Mouse (Mus musculus): ENCODE measurements around the gene Tmem260. TPM values are rescaled to one million over a fixed set of nuclear protein-coding genes. Genes with fewer than 3 reads are reported as not detected.

The Tmem260 gene
- total RNA-seq, 4 experiments from 2014 or later, result 29.1 to 40.5 (median 37.8) TPM

DNA sequence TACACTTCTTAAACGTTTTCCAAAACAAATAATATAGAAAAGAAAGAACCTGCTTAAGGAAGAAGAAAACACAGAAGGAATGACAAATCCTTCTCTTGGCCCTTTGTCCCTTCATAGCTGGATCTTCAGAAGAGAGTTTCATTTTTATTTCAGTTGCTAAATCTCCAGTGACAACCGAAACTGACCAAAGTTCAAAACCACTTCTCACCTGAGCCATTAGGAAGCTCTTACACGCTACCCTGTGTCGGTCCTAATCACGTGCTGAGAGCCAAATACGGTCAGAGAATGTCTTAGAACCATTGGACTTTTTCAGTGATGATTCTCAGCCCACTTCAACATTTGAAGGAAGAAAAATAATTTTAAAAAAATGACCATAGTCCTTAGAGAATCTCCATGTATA is 36.8 kb downstream of the Tmem260 start:
- no peak for DNase-seq

DNA sequence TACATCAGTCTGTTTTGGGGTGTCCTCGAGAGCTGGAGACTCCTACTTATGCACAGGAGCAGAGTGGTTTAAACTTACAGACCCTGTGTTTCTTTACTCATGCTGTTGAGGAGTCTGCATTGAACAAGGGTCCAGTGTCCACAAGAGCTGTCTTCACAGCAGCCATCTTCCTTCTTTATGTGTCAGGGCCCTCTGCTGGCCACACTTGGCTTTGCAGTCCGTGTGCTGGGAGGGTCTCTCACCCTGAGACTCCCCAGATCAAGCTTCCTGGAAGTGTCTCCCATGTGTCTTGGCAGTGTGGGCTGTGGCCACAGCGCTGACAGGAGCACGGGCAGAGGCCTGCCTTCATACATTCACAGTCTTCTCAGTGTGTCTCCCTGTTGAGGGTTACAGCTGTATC is 48.0 kb downstream of the Tmem260 start:
- peak; percentile 9 for DNase-seq

DNA sequence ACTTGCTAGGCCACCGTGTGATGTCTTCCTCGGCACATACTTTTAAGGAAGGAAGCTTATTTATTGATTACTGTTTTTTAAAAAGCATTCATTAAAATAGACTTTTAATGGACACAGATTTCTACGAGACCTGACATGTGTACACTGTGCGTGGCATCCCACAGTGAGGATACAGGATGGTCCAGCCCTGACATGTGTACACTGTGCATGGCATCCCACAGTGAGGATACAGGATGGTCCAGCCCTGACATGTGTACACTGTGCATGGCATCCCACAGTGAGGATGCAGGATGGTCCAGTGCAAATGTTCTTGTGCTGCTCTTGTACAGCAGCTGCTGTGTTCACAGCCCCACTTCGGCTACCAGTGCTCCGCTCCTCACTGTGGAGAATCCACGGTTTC is 56.6 kb downstream of the Tmem260 start:
- no peak for DNase-seq

DNA sequence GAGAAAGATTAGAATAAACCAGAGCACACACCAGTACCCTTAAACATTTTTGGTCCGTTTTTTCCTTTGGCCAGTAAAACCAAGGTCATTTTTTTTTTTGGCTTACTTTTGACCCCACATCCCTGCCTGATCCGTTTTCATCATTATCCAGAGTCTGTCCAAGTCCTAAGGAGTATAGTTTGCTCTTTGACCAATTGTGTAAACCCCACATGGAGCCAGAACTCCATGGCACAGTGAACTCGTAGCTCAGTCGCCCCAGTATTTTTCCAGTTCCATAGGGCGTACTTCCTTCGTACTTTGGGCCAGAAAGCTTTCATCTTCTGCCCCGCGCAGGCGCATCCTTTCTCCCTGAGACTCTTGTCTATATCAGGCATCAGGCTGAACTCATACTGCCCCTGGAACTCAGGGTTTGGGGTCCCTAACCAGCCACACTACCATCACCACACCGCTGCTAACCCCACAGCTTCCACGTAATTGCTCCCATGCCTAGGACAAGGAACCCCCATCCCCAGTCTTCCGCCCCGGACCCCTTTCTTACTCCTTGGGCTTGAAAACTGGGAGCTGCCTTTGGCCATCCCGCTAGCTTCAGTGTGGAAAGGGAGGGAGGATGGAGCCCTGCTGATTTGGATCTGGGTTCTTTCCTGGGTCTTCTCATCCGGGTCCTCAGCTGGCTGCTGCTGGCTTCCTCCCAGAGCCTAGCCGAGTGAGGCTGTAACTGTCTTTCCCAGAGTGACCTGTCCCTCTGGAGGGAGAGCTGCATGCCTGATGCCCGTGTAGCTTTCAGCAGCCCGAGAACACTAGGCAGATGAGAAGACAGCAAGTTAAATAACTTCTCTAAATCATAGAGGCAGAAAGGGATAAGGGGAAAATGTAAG is 58.0 kb downstream of the Tmem260 start:
- DNase-seq, result no peak

DNA sequence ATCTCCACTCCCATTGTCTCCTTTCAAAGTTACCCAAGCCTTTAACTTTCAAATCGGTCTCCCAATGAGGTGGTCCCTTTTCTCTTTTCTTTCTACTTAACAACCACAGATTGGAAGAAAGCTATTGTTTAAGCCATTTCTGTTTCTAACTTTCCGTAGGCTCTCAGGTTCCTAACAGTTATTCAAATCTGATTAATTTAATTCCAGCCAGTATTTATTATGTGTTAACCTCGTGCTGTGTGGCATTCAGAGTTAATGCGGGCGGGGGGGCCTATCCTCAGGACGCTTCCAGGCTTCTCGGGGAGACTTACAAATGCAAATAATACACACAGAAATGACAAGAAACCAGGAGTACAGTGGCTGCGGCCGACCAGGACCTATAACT is 58.6 kb downstream of the Tmem260 start:
- DNase-seq, result no peak

DNA sequence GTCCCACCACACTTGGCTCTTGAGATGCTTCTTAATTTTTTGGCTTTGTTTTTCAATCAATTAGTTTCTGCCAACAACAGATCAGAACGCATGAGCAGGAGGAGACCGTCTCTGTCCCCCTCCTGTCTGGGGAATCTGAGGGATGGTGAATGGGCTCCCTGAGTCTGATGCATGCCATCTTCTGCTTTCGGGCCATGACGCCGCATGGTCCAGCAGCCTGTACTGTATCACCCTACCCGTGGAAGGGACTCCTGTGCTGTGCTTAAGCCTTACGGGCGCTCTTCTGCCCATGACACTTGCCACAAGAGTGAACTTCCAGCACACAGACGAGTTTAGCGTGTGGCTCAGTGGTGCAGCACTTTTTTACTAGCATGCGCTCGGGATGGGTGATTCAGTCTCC is 59.7 kb downstream of the Tmem260 start:
- DNase-seq, result no peak

DNA sequence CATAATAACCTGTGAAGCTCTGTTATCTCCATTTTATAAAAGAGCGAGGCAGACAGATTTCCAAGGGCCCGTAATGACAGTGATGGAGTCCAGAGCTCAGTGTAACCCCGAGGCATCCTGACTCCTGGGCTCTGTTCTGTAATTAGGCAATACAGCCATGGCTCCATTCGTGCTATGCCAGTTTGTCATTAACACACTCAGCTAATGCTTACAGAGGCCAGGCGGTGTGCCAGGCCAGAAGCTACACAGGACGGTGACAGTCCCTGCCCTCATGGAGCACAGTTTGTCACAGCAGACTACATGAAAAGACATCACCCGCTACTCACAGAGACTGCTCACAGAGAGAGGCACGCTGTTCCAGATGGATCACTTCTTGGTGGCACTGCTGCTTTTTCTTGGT is 61.5 kb downstream of the Tmem260 start:
- peak; percentile 6 for DNase-seq

DNA sequence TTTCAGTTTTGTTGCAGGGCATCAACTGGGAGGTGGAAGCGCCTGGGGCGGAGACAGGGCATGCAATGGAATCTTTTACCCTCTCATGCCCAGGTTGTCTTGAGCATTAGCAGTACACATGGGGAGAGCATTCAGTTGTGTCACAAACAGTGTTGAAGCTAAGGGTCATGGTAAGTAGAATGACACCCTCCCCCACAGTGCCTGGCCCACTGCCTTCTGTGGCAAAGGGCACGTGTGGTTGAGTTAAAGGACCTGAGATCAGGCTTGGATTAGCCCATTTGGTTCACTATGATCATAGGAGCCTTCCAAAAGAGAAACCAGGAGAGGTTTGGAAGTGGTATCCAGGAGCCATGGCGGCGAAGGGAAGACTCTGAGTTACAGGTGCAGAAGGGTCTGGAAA is 63.2 kb downstream of the Tmem260 start:
- DNase-seq, result no peak

DNA sequence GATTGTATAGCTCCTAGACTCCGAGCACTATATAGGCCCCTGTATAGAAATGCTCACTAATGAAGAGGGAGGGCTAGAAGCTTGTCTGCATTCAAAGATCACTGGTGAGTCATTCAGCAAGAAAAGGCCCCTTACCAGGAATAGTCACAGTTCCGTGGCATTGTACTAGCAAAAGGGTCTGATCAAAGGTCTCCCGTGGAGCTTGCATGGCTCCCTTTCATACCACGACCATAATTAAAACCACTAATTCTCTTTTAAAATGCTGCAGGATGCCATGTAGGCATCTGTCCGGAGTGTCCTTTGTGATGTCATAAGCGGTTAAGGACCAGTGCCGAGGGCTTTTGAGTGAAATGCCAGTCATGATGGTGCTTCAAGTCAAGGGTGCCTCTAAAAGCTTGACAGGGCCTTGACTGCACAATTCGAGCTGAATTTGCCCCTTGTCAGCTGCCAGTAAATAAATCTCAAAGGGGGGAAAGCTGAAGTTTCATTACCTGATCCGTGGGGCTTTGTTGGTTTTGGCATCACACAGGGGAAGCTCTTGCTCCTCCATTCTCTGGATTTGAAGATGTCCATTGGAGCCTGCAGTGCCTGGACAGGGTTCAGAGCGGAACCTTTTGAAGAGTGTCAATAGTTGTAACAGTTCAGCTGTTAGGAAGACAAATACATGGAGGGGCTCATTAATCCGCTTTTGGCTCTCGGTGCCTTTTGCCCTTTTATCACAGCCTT is 67.3 kb downstream of the Tmem260 start:
- DNase-seq, result no peak

DNA sequence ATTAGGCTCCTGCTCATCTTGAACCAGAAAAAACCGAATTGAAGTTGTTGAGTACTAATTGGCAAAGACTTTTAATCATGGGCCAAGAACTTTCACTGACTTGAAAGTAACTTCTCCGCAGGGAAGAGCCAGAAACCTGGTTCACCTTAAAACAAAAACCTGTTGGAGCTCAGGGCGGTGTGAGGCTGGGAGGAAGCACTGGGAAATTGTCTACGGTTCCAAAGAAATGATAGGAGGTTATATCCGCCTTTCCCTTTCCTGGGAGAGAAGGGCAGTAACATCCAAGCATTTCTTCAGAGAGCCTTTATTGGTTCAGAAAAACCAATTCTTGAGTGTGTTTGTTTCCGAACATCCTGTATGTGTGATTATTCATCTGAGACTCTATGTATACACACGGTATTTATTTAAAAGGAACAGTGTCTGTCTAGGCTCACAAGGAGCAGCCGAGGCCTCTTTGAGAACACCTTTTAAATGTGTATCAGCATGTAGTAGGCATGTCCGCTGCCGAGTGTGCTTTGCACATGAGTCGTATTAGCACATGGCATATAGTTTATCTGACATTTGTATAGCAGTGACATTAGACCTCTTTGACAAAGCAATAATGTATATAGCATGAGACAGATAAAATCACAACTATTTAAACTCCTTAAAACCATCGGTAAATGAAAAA is 68.0 kb downstream of the Tmem260 start:
- DNase-seq, result no peak

DNA sequence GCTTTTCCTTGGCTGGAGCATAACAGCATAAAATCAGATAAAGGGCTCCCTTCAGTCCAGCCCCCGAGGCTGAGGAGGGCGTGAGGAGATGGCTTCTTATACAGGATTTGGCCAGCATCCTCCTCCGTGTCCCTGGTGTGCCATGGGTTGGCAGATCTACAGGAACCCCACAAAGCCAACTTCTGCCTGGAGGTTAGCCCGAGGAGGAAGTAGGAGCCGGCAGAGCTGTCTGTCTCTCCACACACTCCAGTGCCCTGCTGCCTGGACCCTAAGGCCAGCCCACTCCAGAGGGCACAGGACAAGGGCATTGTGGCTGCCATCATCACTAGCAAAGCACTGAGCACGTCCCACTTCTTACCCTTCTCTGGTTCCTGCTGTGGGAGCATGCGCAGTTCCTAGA is 68.7 kb downstream of the Tmem260 start:
- DNase-seq, result no peak

DNA sequence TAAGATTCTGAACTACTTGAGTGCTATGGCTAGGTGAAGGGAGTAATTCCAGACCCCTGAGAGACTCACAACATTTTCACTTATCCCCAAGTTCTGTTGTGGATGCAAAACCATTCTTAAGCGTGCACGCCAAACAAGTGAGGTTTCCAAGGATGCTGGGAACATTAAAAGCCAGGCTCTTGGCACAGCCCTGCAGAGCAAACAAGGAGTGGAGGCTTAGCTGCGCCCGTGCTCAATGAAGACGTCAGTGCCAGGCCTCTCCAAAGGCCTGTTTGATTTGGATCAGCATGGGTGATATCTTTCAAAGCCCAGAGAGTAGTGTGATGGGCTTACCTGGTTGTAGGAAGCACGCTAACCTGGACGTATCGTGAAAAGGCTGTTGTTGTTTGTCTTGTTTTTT is 69.6 kb downstream of the Tmem260 start:
- no peak for DNase-seq

DNA sequence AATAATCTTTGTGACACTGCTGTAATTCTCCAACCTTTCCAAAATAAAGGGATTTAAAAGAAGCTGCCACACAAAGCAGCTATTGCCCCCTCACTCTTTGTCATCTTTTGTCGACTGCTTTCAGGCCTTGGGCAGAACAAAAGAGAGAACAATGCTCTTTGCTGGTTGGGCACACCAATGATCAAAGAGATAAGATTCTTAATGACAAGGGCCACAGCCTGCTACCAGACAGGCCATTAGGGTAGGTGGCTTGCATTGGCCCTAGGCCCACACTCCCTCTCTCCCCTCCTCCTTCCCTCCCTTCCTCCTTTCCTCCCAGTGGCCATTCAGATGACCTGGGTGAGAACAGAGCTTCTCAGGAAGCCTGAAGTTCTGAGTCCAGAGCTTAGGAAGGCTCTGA is 77.4 kb downstream of the Tmem260 start:
- DNase-seq, result no peak

DNA sequence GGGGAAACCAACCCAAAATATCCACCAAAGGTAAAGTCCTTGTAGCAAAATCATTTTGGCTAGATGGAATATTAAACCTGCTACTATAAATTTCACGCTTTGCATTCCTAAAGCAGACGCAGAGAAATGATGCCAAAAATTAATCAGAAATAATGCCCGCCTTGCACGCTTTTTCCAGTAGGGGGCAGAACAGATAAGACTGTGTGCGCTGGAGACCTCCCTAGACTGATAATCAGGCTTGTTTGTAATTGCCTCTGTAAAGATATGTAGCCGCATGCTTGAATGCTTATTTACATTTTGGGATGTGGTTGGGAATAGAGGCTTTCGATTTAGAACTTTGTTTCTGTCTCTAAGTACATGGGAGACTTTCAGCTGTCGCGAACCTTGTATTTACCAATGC is 78.2 kb downstream of the Tmem260 start:
- no peak for DNase-seq

DNA sequence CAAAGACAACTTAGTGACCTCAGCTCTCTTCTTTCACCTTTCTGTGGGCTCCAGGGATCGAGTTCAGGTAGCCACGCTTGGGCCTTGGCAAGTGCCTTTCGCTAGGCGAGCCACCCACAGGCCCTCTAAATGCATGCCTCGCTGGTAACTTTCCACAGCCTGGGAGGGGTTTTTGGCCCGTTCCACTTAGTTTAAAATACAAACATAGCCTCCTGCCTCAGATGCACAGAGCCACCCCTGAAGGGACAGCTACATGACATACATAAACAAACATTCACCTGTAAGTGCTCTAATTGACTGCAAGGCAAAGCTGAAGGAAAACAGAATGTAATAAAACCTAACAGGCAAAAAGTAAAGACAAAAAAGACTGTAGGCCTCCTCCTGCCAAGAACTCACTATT is 79.1 kb downstream of the Tmem260 start:
- no peak for DNase-seq

DNA sequence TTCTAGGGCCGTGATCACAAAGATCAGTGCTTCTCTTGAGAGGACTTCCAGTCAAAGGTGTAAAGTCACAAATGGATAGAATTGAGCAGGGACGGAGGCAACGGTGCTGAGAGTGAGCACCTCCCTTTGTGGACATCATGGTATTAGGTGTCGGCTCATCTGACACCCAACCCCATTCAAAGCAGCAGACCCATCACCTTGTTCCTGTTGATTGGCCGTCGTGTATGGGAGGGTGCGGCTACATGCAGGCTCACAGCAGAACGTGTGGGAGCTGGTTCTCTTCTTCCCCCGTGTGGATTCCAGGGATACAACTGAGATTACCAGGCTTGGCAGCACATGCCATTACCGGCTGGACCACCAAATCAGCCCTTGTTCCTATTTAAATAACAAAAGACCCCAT is 84.7 kb downstream of the Tmem260 start:
- DNase-seq, result no peak

DNA sequence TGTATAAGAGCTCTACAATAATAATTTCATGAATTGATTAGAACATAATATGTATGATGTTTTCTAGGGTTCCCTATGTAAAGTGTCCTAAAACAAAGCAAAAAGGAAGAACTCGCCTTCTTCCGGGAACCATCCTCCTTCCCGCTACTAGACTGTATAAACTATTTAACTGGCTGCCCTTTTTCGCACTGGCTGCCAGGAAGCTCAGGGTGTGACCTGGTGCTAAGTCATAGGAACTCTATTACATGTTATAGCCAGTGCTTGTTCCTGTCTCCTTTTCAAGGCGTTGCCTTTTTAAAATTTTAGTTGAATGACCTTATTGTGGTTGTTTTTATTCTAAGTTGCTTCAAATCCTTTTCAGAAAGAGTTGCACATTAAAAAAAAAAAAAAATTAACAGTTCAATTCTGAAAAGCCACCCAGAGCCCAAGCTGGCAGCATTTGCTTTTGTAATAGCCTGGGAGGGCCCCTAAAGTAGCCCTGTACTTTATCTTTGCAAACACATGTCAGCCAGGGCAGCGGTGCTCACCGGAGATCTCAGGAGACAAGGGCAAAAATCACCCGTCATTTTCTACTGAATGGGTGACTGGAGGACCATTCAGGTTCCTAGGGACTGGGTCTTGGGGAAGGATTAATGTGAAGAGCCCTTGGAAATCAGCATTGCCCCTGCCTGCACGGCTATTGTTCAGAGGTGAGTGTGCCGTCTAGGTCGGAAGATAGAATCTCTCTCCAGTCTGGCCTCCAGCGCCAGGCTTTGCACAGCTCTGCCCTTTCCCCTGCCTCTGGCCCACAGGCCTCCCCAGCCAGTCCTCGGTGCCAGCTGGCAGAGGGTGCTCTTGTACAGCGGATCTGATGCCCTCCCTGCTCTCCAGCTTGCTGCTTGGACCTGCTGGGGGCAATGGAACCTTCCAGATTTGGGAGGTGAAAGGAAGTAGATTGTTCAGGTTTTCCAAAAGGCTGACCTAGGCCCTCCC is 92.2 kb downstream of the Tmem260 start:
- DNase-seq, result peak; percentile 3

DNA sequence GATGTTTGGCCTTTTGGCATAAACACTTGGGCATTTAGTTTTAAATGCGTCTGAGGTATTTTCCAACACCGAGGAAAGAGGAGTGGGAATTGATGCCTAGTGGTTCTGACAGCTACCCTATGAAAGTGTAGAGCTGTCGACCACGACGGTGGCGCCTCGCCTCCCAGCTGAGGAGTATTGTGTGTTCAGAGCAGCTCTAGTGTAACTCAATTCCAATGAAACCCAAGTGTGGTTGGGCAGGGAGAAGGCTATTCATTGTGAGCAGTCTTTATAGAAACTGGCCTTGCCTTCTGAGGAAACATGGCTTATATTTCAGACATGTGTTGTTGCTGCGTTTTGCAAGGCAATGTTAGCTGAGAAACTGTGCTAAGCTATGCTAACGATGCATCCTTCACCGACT is 99.2 kb downstream of the Tmem260 start:
- DNase-seq, result no peak

DNA sequence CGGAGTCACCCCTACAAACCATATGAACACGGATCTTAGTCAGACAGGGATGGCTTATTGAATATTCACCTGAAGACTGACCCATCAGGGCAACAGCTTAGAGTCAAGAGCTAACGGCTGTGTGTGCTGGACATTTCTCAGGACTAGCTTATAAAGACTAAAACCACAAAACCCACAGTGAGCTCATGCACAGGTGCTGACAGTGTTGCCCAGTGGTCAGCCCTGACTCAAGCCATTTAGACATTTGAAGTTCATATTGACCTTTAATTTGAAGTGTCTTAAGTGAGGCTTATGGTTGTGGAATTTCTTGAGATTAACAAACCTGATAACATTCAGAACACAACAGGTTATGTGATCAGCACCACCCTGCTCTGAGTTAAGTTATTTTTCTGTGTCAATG is 100.1 kb downstream of the Tmem260 start:
- DNase-seq, result no peak

DNA sequence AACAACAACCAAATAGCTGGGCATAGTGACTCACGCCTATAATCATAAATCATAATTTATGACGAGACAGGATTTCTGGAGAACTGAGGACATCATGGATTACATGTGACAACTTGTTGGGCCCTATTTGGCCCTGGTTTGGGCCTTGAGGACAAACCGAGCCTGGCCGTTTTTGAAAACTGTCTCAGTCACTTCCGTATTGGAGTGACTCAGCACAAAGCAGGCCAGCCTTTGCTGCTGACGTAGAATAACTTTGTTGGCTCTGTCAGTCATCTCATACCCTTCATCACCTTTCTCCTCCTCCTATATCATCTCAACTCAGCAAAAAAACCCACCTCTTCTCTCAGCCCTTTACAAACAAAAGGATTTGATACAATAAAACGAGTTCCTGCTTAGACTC is 103.8 kb downstream of the Tmem260 start:
- DNase-seq, result no peak

DNA sequence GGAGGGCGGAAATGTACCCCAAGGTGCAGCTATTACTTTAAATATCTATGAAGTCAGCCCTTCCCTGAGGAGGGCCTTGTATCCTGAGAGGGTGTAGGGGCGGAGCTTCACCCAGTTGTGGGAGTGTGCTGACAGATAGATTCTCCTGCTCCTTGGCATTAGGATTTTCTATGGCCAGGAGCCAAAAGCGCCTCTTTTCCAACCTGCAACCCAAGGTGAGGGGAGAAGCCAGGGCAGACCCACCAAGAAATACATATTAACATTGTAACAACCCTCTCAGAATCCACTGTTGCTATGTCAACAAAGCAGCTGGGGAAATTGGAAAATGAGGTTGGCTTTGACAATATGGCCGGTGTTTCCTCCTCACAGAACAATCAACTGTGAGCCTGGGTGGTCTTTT is 107.3 kb downstream of the Tmem260 start:
- DNase-seq, result no peak

DNA sequence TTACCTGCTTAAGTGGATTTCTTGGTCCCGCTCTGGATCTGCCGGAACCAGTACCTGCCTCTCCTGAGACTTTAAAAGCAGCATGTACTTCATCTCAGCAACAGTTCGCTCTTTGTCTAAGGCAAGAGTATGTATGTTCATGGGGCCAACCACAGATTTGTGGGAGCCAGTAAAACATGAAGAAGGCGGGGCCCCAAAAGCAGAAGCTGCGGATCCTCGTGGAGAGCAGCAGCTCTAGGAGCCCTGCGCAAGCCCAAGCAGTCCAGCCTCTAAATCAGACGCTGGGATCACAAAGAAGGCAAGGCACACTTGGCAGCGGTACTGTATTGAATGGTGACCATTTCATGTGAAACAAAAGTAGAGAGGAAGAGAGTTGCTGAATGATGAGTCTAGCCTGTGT is 107.8 kb downstream of the Tmem260 start:
- no peak for DNase-seq
